Mouse (Mus musculus): ENCODE results near the gene Gpr19. TPM values are rescaled to one million over a fixed set of nuclear protein-coding genes. Genes with fewer than 3 reads are reported as not detected.
A peak's percentile ranks its signal among the peaks of the same experiment; 100 is the strongest.

Gpr19 gene
- polyA plus RNA-seq, 1 experiment, result 24.4 TPM

GRCm38 (mm10) chr6:134931146-134931545 lies 32.8 kb upstream of the Gpr19 start:
- Histone ChIP-seq H3K4me1 (ENCODE audit: control insufficient read depth, insufficient read depth, low read length) (no peaks in the 10 kb centered on the region), H3K4me3 (ENCODE audit: insufficient read depth, low read length) (no peak overlapping the region), H3K27ac (ENCODE audit: insufficient read depth, low read length) (no peak overlapping the region)
- no peak for TF ChIP-seq POLR2A (IDR thresholded peaks at IDR 0.05; ENCODE audit: extremely low read depth, insufficient read depth, low read length)
- no peak for TF ChIP-seq CTCF (IDR thresholded peaks at IDR 0.05; ENCODE audit: extremely low read depth, insufficient read depth, low read length)

DNA sequence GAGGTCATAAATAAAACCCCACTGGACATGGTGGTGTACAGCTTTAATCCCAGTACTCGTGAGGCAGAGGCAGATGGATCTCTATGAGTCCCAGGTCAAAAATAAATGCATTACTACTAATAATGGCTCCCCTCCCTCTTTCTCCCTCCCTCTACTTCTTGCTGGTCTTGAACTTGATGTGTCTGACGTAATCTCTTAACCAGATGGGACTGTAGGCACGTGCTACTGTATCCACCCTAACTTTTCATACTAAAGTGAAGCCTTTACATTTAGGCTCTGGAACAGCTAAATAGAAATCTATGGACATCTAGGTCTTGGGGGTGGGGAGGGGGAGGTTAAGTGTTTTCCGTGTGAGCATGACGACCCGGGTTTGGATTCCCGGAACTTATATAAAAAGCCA lies 32.0 kb upstream of the Gpr19 start:
- H3K4me3 ChIP-seq (ENCODE audit: insufficient read depth, low read length), result no peak overlapping the region
- H3K27ac ChIP-seq (ENCODE audit: insufficient read depth, low read length), result no peak overlapping the region
- TF ChIP-seq POLR2A (IDR thresholded peaks at IDR 0.05; ENCODE audit: extremely low read depth, insufficient read depth, low read length) (no peak), CTCF (IDR thresholded peaks at IDR 0.05; ENCODE audit: extremely low read depth, insufficient read depth, low read length) (no peak)
- H3K4me1 ChIP-seq (ENCODE audit: control insufficient read depth, insufficient read depth, low read length), result no peaks in the 10 kb centered on the region

- TF ChIP-seq POLR2A (IDR thresholded peaks at IDR 0.05; ENCODE audit: extremely low read depth, insufficient read depth, low read length) (no peak), CTCF (IDR thresholded peaks at IDR 0.05; ENCODE audit: extremely low read depth, insufficient read depth, low read length) (no peak)
- no peak overlapping the region for H3K27ac ChIP-seq (ENCODE audit: insufficient read depth, low read length)
- H3K4me3 ChIP-seq (ENCODE audit: insufficient read depth, low read length), result no peak overlapping the region
- no peaks in the 10 kb centered on the region for H3K4me1 ChIP-seq (ENCODE audit: control insufficient read depth, insufficient read depth, low read length)
Observed at GRCm38 (mm10) chr6:134929926-134930325, 31.5 kb upstream of the Gpr19 start.

GRCm38 (mm10) chr6:134928889-134929310 lies 30.5 kb upstream of the Gpr19 start:
- TF ChIP-seq POLR2A (IDR thresholded peaks at IDR 0.05; ENCODE audit: extremely low read depth, insufficient read depth, low read length) (no peak), CTCF (IDR thresholded peaks at IDR 0.05; ENCODE audit: extremely low read depth, insufficient read depth, low read length) (no peak)
- no peak overlapping the region for H3K27ac ChIP-seq (ENCODE audit: insufficient read depth, low read length)
- no peaks in the 10 kb centered on the region for H3K4me1 ChIP-seq (ENCODE audit: control insufficient read depth, insufficient read depth, low read length)
- peak overlapping the region; percentile 74 for H3K4me3 ChIP-seq (ENCODE audit: insufficient read depth, low read length)

- no peak for TF ChIP-seq CTCF (IDR thresholded peaks at IDR 0.05; ENCODE audit: extremely low read depth, insufficient read depth, low read length)
- 0 out of 2 replicates have a peak, but pooled peaks have one; percentile 25 for TF ChIP-seq POLR2A (IDR thresholded peaks at IDR 0.05; ENCODE audit: extremely low read depth, insufficient read depth, low read length)
Observed at GRCm38 (mm10) chr6:134928096-134928888, 29.9 kb upstream of the Gpr19 start.

DNA sequence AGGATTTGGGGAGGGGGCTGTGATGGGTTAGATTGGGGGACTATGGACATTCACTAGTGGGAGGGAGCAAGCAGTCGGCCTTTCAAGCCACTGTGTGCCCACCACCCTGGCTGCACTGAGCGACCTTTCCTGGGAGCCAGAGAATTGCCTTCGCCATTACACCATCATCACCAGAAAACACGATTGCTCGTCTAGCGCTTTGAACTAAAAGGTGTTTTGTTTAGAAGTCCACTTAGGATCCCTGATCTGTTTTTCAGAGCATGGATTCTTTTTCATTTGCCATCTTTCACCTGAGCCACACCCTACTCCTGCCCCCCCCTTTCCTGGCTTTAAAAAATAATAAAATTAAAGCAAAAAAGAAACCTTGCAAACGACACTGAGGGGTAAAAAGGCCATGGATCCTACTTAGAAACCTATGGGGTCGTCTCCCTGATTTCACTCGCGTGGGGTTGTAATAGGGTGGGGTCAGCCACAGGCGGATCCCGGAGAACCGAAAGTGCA lies 29.3 kb upstream of the Gpr19 start:
- peaks cover 1% of the 10 kb centered on the region; the same call in 1 of the 2 replicates for H3K4me1 ChIP-seq (ENCODE audit: control insufficient read depth, insufficient read depth, low read length)
- H3K27ac ChIP-seq (ENCODE audit: insufficient read depth, low read length), result peak overlapping the region; percentile 57; the same call in 1 of the 2 replicates
- TF ChIP-seq CTCF (IDR thresholded peaks at IDR 0.05; ENCODE audit: extremely low read depth, insufficient read depth, low read length) (no peak), POLR2A (IDR thresholded peaks at IDR 0.05; ENCODE audit: extremely low read depth, insufficient read depth, low read length) (no peak)
- H3K4me3 ChIP-seq (ENCODE audit: insufficient read depth, low read length), result peak overlapping the region; percentile 74

More at GRCm38 (mm10) chr6:134928096-134928888, 29.9 kb upstream of the Gpr19 start:
- peak overlapping the region; percentile 74 for H3K4me3 ChIP-seq (ENCODE audit: insufficient read depth, low read length)
- H3K27ac ChIP-seq (ENCODE audit: insufficient read depth, low read length), result peak overlapping the region; percentile 57
- no peaks in the 10 kb centered on the region for H3K4me1 ChIP-seq (ENCODE audit: control insufficient read depth, insufficient read depth, low read length)

DNA sequence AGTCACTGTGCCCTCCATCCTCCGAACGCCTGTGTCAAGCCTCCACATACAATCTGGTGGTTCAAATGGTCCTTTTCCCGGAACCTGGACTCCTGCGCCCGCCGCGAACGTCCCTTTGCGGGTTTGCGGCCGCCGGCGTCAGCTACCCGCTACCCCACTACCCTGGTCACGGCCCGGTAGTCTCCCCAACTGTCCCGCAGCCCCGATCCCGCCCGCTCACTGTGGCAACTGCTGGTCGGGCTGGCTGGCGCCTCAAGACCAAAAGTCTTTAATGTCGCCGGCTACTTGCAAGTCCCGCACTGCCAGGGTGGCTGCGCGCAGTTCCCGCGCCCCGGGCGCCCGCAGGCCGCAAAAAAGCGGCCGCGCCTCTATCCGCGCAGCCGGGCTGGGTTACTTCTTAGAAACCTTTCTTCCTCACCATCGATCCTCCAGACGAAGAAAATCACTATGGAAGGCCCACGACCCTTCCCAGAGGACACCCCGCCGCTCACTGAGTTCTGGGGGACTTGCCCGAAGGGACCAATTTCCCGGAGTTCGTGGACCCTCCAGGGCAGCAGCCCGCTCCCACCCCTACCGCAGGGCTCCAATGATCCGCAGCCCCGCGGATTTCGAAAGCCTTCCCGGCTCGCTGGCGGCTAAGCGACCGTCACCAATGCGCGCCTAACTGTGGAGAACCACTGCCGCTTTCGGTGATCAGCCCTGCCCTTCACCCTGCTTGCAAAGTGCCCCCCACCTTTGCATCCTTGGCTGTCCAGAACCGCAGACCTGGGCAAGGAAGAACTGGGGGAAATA lies 28.6 kb upstream of the Gpr19 start:
- Histone ChIP-seq H3K4me3 (ENCODE audit: insufficient read depth, low read length) (peak overlapping the region; percentile 74), H3K4me1 (ENCODE audit: control insufficient read depth, insufficient read depth, low read length) (peaks cover 1% of the 10 kb centered on the region; the same call in 1 of the 2 replicates), H3K27ac (ENCODE audit: insufficient read depth, low read length) (no peak overlapping the region)
- TF ChIP-seq POLR2A (IDR thresholded peaks at IDR 0.05; ENCODE audit: extremely low read depth, insufficient read depth, low read length), result no peak
- TF ChIP-seq CTCF (IDR thresholded peaks at IDR 0.05; ENCODE audit: extremely low read depth, insufficient read depth, low read length), result no peak

DNA sequence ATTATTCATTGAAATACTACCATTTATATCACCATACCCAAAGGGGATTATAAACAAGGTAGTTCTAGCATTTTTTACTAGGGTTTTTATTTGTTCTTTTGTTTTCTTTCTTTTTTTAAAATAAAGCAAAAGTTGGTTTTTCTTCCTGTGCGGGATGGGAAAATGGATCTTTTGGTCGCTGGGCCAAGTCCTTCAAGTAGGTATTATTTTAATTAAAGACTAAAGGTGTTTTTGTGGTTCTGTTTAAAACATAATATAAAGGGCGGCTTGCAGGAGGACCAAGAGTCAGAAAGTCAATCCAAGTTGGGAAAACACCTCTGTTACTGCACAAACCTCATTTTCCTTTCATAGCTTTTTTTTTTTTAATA lies 27.9 kb upstream of the Gpr19 start:
- Histone ChIP-seq H3K4me3 (ENCODE audit: insufficient read depth, low read length) (peak overlapping the region; percentile 74; the same call in 1 of the 2 replicates), H3K27ac (ENCODE audit: insufficient read depth, low read length) (no peak overlapping the region), H3K4me1 (ENCODE audit: control insufficient read depth, insufficient read depth, low read length) (peaks cover 1% of the 10 kb centered on the region; the same call in 1 of the 2 replicates)
- TF ChIP-seq CTCF (IDR thresholded peaks at IDR 0.05; ENCODE audit: extremely low read depth, insufficient read depth, low read length) (no peak), POLR2A (IDR thresholded peaks at IDR 0.05; ENCODE audit: extremely low read depth, insufficient read depth, low read length) (no peak)

- Histone ChIP-seq H3K27ac (ENCODE audit: insufficient read depth, low read length) (no peak overlapping the region), H3K4me1 (ENCODE audit: control insufficient read depth, insufficient read depth, low read length) (peaks cover 1% of the 10 kb centered on the region; the same call in 1 of the 2 replicates), H3K4me3 (ENCODE audit: insufficient read depth, low read length) (no peak overlapping the region)
- TF ChIP-seq POLR2A (IDR thresholded peaks at IDR 0.05; ENCODE audit: extremely low read depth, insufficient read depth, low read length) (no peak), CTCF (IDR thresholded peaks at IDR 0.05; ENCODE audit: extremely low read depth, insufficient read depth, low read length) (no peak)
Observed at GRCm38 (mm10) chr6:134925673-134926337, 27.4 kb upstream of the Gpr19 start.

All from cortical plate, adult 2 months (tissue).